Mouse (Mus musculus) limb, embryonic 10.5 days (tissue): ENCODE data around the gene Pmm2. TPM values are rescaled to one million over a fixed set of nuclear protein-coding genes. Genes with fewer than 3 reads are reported as not detected.

Experiments used
- DNase-seq: peaks from one replicate; pipeline ENCODE4 v3.0.0-alpha.2; 2017; ENCODE audit warnings: low spot score
- H3K27ac ChIP-seq: fragments of 300-500 bp; sonication (generic); 2 replicates; pipeline ENCODE4 v1.5.1; 2016; ENCODE audit warnings: mild to moderate bottlenecking
- H3K27me3 ChIP-seq: fragments of 300-500 bp; sonication (generic); 2 replicates; pipeline ENCODE4 v1.6.1; 2016; ENCODE audit warnings: low read depth, mild to moderate bottlenecking; ENCODE audit not compliant: poor library complexity, severe bottlenecking
- H3K36me3 ChIP-seq: fragments of 300-500 bp; sonication (generic); 2 replicates; pipeline ENCODE4 v1.6.1; 2016; ENCODE audit warnings: mild to moderate bottlenecking, moderate library complexity
- H3K4me1 ChIP-seq: fragments of 300-500 bp; sonication (generic); 2 replicates; pipeline ENCODE4 v1.6.1; 2016
- H3K4me3 ChIP-seq: fragments of 300-500 bp; sonication (generic); 2 replicates; pipeline ENCODE4 v1.5.1; 2016; ENCODE audit warnings: mild to moderate bottlenecking, moderate library complexity
- H3K9me3 ChIP-seq: fragments of 300-500 bp; sonication (generic); replicated peaks from 2 replicates; pipeline ENCODE4 v1.6.1; 2016; ENCODE audit warnings: mild to moderate bottlenecking
- WGBS: fragments of 180-500 bp; shearing (Covaris S2); methylation state at CpG from one replicate; pipeline ENCODE4 v1.1.7; 2016; 5-methylcytosine and 5-hydroxymethylcytosine counted together
- polyA plus RNA-seq: library from polyadenylated mRNA; unstranded; fragments of >200 nt; fragmentation: Nextera tagmentation; extraction: Ambion mirVana; gene quantifications from 2 replicates; pipeline ENCODE4 v1.2.1, GENCODE M21; 2016

Pmm2 gene
- polyA plus RNA-seq, 1 experiment from 2014 or later, result 61.2 TPM

DNA sequence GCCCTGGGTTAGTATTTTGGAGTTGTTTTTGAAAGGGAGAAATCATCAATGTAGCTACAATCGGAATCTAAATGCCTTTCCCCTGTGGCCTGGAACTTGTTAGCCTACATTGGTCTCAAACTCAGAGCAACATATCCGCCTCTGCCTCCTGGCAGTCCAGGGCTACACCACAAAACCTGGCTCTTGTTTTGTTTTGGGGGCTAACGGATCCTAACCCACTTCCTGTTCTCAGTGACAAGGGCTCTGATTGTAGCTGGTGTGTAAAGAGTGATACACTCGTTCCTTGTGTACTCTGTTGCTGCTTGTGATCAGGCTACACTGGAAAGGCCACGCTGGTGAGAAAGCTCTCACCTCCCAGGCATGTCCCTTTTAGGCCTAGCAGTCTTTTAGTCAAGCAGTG is 6.0 kb upstream of the Pmm2 start:
- no peak for DNase-seq
- 91% methylated on average over 5 of the region's 5 CpGs for WGBS
- Histone ChIP-seq H3K4me3 (no peak overlapping the region), H3K9me3 (no peaks in the 10 kb centered on the region), H3K36me3 (peaks cover 46% of the 10 kb centered on the region), H3K4me1 (peaks cover 12% of the 10 kb centered on the region), H3K27ac (no peak overlapping the region), H3K27me3 (no peaks in the 10 kb centered on the region)

DNA sequence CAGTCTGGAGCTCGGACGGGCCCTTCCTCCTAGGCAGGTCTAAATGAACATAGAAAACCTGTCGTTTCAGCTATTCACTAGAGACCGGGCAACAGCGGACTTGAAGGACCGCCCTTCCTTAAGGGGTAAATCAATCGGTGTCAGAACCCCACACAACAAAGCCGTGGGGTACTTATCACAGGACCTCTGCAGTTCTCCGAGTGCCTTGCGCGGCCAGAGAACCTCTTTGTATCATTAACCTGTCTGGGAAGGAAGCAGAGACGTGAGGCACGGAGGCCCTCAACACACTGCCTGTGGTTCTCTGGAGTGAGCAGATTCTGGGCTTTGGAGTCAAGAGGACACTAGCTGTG is 632 bp upstream of the Pmm2 start:
- no peaks in the 10 kb centered on the region for H3K27me3 ChIP-seq

DNA sequence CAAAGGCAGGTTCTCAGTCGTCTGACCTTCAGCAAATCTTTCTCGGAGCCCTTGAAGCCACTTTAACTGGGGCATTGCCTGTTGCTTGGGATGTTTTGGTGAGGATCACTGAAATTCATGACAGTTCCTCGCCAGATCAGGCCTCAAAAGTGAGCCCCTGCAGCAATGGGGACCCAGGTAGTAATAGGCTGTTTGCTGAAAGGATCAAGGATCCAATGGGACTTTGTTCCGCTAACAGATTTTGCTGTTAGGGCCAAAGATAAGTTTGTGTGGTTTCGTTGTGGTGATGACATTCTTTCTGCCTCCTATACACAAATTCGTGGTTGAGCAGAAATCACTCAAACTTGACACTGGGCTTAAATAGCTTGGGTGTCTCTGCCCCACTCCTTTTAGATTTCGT is 657 bp downstream of the Pmm2 start:
- H3K27me3 ChIP-seq, result no peaks in the 10 kb centered on the region
- H3K4me1 ChIP-seq, result peaks cover 20% of the 10 kb centered on the region
- DNase-seq, result no peak
- H3K4me3 ChIP-seq, result peak overlapping the region; percentile 82
- 47% methylated on average over 7 of the region's 7 CpGs for WGBS
- H3K36me3 ChIP-seq, result peaks cover 43% of the 10 kb centered on the region
- H3K27ac ChIP-seq, result peak overlapping the region; percentile 91
- H3K9me3 ChIP-seq, result no peaks in the 10 kb centered on the region

More for the DNA sequence above, 632 bp upstream of the Pmm2 start:
- DNase-seq, result no peak
- 2% methylated on average over 13 of the region's 13 CpGs for WGBS
- Histone ChIP-seq H3K4me3 (peak overlapping the region; percentile 82), H3K4me1 (peaks cover 20% of the 10 kb centered on the region), H3K36me3 (peaks cover 42% of the 10 kb centered on the region), H3K27ac (peak overlapping the region; percentile 91), H3K9me3 (no peaks in the 10 kb centered on the region)

DNA sequence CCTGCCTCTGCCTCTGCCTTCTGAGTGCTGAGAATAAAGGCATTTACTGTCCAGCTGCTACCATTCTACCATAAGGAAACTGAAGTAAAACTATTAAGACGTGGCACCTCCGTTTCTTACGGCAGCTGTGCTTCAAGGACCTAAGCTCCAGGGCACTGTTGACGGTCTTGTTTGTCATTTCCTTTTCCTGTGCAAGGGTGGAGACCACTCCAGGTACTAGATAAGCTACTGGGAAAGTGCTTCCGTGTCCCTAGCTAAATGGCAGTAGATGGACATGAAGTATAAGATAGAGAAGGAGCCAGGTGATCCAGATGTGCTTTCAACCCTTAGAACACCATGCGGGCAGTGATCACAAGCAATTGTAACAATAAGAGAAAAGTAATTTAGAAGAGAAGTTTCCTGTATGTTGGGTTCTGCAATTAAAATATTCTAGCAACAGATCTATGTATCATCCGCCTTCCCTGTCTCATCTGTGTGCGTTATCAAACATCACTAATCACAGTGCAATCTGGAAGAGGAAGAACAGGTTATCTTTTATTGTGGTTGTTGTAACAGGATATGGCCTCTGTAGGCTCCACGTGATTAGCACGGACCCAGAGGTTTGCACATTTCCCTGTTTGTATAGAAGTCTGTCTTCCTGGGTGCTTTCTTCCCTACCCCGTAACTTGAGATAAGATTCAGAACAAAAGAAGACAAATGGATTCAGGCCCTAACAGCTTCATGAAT is 2.2 kb downstream of the Pmm2 start:
- Histone ChIP-seq H3K4me3 (no peak overlapping the region), H3K36me3 (peaks cover 50% of the 10 kb centered on the region), H3K27ac (no peak overlapping the region), H3K9me3 (no peaks in the 10 kb centered on the region), H3K27me3 (no peaks in the 10 kb centered on the region), H3K4me1 (peaks cover 20% of the 10 kb centered on the region)
- WGBS, result 94% methylated on average over 11 of the region's 11 CpGs
- no peak for DNase-seq

GRCm38 (mm10) chr16:8643855-8644254 is 6.4 kb downstream of the Pmm2 start:
- Histone ChIP-seq H3K4me1 (peaks cover under 1% of the 10 kb centered on the region; the same call in 1 of the 2 replicates), H3K9me3 (no peaks in the 10 kb centered on the region), H3K36me3 (peaks cover 77% of the 10 kb centered on the region), H3K27ac (no peak overlapping the region), H3K4me3 (no peak overlapping the region), H3K27me3 (no peaks in the 10 kb centered on the region)
- 74% methylated on average over 2 of the region's 2 CpGs for WGBS
- peak; percentile 44 for DNase-seq

- peaks cover 93% of the 10 kb centered on the region for H3K36me3 ChIP-seq
- no peaks in the 10 kb centered on the region for H3K27me3 ChIP-seq
- no peak overlapping the region for H3K4me3 ChIP-seq
- DNase-seq, result no peak
- H3K9me3 ChIP-seq, result no peaks in the 10 kb centered on the region
- 91% methylated on average over 6 of the region's 6 CpGs for WGBS
- H3K27ac ChIP-seq, result no peak overlapping the region
- no peaks in the 10 kb centered on the region for H3K4me1 ChIP-seq
Measured at GRCm38 (mm10) chr16:8645546-8645945, 8.1 kb downstream of the Pmm2 start.

DNA sequence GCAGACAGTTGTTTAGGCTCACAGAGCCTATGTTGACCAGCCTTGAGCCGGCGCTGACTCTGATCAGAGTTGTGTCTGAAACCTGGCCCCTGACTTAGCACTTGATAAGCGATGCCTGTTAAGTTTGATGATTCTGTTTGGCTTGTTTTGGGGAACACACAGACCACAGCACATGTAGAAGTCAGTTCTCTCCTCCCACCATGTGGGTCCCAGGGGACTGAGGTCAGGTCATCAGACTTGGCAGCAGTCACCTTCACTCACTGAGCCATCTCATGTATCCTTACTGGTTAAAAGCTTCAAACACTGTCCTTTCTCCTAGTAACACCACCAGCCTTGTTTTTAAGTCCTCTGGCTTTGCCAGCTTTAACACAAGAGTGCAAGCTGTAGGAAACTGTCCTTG is 12.5 kb downstream of the Pmm2 start:
- Histone ChIP-seq H3K27me3 (no peaks in the 10 kb centered on the region), H3K27ac (no peak overlapping the region), H3K4me1 (no peaks in the 10 kb centered on the region), H3K4me3 (no peak overlapping the region), H3K9me3 (no peaks in the 10 kb centered on the region), H3K36me3 (peaks cover 97% of the 10 kb centered on the region)
- DNase-seq, result no peak
- WGBS, result 95% methylated on average over 3 of the region's 3 CpGs

GRCm38 (mm10) chr16:8655108-8655507 is 17.6 kb downstream of the Pmm2 start:
- Histone ChIP-seq H3K36me3 (peaks cover 96% of the 10 kb centered on the region), H3K27me3 (no peaks in the 10 kb centered on the region), H3K4me1 (no peaks in the 10 kb centered on the region), H3K9me3 (no peaks in the 10 kb centered on the region), H3K27ac (no peak overlapping the region), H3K4me3 (no peak overlapping the region)
- DNase-seq, result no peak
- whole genome bisulfite sequencing, result 88% methylated on average over 6 of the region's 6 CpGs

DNA sequence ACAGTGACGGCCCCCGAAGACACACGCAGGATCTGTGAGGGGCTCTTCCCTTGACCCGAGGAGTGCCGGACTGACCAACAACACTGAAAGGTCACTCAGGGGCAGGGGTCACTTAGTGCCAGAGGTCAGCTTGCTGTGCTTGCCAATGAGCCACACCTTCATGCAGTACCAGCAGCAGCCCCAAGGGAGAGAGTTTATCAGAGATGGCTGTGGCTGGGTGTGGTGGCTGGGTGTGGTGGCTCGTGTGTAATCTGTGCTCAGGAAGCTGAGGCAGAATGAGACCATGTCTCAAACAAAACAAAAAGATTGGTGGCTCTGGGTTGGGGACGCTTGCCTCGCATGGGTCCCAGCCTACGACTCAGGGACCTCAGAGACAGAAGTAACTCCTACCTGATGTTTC is 18.1 kb downstream of the Pmm2 start:
- Histone ChIP-seq H3K9me3 (no peaks in the 10 kb centered on the region), H3K36me3 (peaks cover 97% of the 10 kb centered on the region), H3K4me1 (no peaks in the 10 kb centered on the region), H3K4me3 (no peak overlapping the region), H3K27me3 (no peaks in the 10 kb centered on the region), H3K27ac (no peak overlapping the region)
- 86% methylated on average over 9 of the region's 9 CpGs for WGBS
- DNase-seq, result no peak

DNA sequence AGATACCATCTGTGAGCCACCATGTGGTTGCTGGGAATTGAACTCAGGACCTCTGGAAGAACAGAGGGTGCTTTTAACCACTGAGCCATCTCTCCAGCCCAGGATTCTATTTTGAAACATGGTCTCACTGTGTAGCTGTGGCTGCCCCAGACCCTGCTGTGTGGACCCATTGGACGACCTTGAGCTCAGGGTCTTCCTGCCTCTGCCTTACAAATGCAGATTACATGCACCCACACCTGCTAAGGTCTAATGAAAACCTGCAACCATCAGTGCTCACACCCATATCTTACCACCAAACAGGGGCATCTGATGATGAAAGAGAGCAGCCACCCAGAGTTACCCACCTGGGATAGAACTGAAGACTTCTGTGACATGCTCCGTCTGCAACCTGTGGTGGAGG is 18.8 kb downstream of the Pmm2 start:
- Histone ChIP-seq H3K27me3 (no peaks in the 10 kb centered on the region), H3K9me3 (no peaks in the 10 kb centered on the region), H3K4me3 (no peak overlapping the region), H3K4me1 (no peaks in the 10 kb centered on the region), H3K27ac (no peak overlapping the region), H3K36me3 (peaks cover 96% of the 10 kb centered on the region)
- 92% methylated on average over 2 of the region's 2 CpGs for WGBS
- DNase-seq, result no peak

- WGBS, result 85% methylated on average over 4 of the region's 4 CpGs
- H3K4me3 ChIP-seq, result no peak overlapping the region
- H3K27ac ChIP-seq, result no peak overlapping the region
- H3K36me3 ChIP-seq, result peaks cover 96% of the 10 kb centered on the region
- no peaks in the 10 kb centered on the region for H3K27me3 ChIP-seq
- no peaks in the 10 kb centered on the region for H3K9me3 ChIP-seq
- DNase-seq, result no peak
- H3K4me1 ChIP-seq, result no peaks in the 10 kb centered on the region
Measured at GRCm38 (mm10) chr16:8658349-8658748, 20.9 kb downstream of the Pmm2 start.

GRCm38 (mm10) chr16:8658764-8659163 is 21.3 kb downstream of the Pmm2 start:
- WGBS, result 96% methylated on average over 4 of the region's 4 CpGs
- Histone ChIP-seq H3K36me3 (peaks cover 97% of the 10 kb centered on the region), H3K4me1 (no peaks in the 10 kb centered on the region), H3K9me3 (no peaks in the 10 kb centered on the region), H3K27me3 (no peaks in the 10 kb centered on the region), H3K4me3 (no peak overlapping the region), H3K27ac (no peak overlapping the region)
- no peak for DNase-seq

- DNase-seq, result no peak
- H3K9me3 ChIP-seq, result no peaks in the 10 kb centered on the region
- H3K27ac ChIP-seq, result no peak overlapping the region
- H3K4me3 ChIP-seq, result no peak overlapping the region
- 62% methylated on average over 2 of the region's 2 CpGs for WGBS
- H3K27me3 ChIP-seq, result no peaks in the 10 kb centered on the region
- H3K36me3 ChIP-seq, result peaks cover 94% of the 10 kb centered on the region
- H3K4me1 ChIP-seq, result peaks cover 18% of the 10 kb centered on the region
Measured at GRCm38 (mm10) chr16:8663022-8663421, 25.5 kb downstream of the Pmm2 start.
